Mouse (Mus musculus): Measurements from ENCODE around the gene Prdm5. TPM values are rescaled to one million over a fixed set of nuclear protein-coding genes. Genes with fewer than 3 reads are reported as not detected.

Prdm5 gene
- polyA plus RNA-seq, 1 experiment: 33.2 TPM

GRCm38 (mm10) chr6:65878300-65878699 lies 99.5 kb downstream of the Prdm5 start:
- no peaks in the 10 kb centered on the region; the same call in none of the 2 replicates for H3K36me3 ChIP-seq (ENCODE audit: control insufficient read depth, insufficient read depth, low read length, poor library complexity, severe bottlenecking)

GRCm38 (mm10) chr6:65888835-65889234 lies 110.0 kb downstream of the Prdm5 start:
- H3K4me3 ChIP-seq (ENCODE audit: low read depth, low read length): no peak overlapping the region
- H3K27me3 ChIP-seq (ENCODE audit: control insufficient read depth, insufficient read depth, low read length, poor library complexity, severe bottlenecking): no peaks in the 10 kb centered on the region
- H3K36me3 ChIP-seq (ENCODE audit: control insufficient read depth, insufficient read depth, low read length, poor library complexity, severe bottlenecking): peaks cover 3% of the 10 kb centered on the region; the same call in 1 of the 2 replicates
- no peak overlapping the region for H3K9ac ChIP-seq (ENCODE audit: low read depth, poor library complexity, severe bottlenecking)
- no peak for TF ChIP-seq EP300 (IDR thresholded peaks at IDR 0.05; ENCODE audit: insufficient read depth, low read depth, low read length)
- TF ChIP-seq CTCF (IDR thresholded peaks at IDR 0.05; ENCODE audit: low read depth, low read length): no peak
- TF ChIP-seq POLR2A (IDR thresholded peaks at IDR 0.05; ENCODE audit: insufficient read depth, low read length): no peak
- no peak overlapping the region for H3K27ac ChIP-seq (ENCODE audit: insufficient read depth, low read length)
- H3K9me3 ChIP-seq (replicated peaks; ENCODE audit: control insufficient read depth, insufficient read depth, low read length, poor library complexity, severe bottlenecking): no peaks in the 10 kb centered on the region
- peaks cover 2% of the 10 kb centered on the region for H3K4me1 ChIP-seq (ENCODE audit: control insufficient read depth, insufficient read depth, low read length)

More at GRCm38 (mm10) chr6:65878300-65878699, 99.5 kb downstream of the Prdm5 start:
- Histone ChIP-seq H3K4me1 (ENCODE audit: control insufficient read depth, insufficient read depth, low read length) (no peaks in the 10 kb centered on the region), H3K27me3 (ENCODE audit: control insufficient read depth, insufficient read depth, low read length, poor library complexity, severe bottlenecking) (no peaks in the 10 kb centered on the region), H3K4me3 (ENCODE audit: low read depth, low read length) (no peak overlapping the region), H3K27ac (ENCODE audit: insufficient read depth, low read length) (no peak overlapping the region), H3K9ac (ENCODE audit: low read depth, poor library complexity, severe bottlenecking) (no peak overlapping the region), H3K9me3 (replicated peaks; ENCODE audit: control insufficient read depth, insufficient read depth, low read length, poor library complexity, severe bottlenecking) (no peaks in the 10 kb centered on the region)
- no peak for TF ChIP-seq POLR2A (IDR thresholded peaks at IDR 0.05; ENCODE audit: insufficient read depth, low read length)
- no peak for TF ChIP-seq CTCF (IDR thresholded peaks at IDR 0.05; ENCODE audit: low read depth, low read length)
- no peak for TF ChIP-seq EP300 (IDR thresholded peaks at IDR 0.05; ENCODE audit: insufficient read depth, low read depth, low read length)

- H3K4me3 ChIP-seq (ENCODE audit: low read depth, low read length): no peak overlapping the region
- H3K27ac ChIP-seq (ENCODE audit: insufficient read depth, low read length): no peak overlapping the region
- no peaks in the 10 kb centered on the region for H3K27me3 ChIP-seq (ENCODE audit: control insufficient read depth, insufficient read depth, low read length, poor library complexity, severe bottlenecking)
- no peak for TF ChIP-seq POLR2A (IDR thresholded peaks at IDR 0.05; ENCODE audit: insufficient read depth, low read length)
- TF ChIP-seq CTCF (IDR thresholded peaks at IDR 0.05; ENCODE audit: low read depth, low read length): no peak
- TF ChIP-seq EP300 (IDR thresholded peaks at IDR 0.05; ENCODE audit: insufficient read depth, low read depth, low read length): no peak
- H3K4me1 ChIP-seq (ENCODE audit: control insufficient read depth, insufficient read depth, low read length): peaks cover 2% of the 10 kb centered on the region
- H3K9ac ChIP-seq (ENCODE audit: low read depth, poor library complexity, severe bottlenecking): no peak overlapping the region
- H3K9me3 ChIP-seq (replicated peaks; ENCODE audit: control insufficient read depth, insufficient read depth, low read length, poor library complexity, severe bottlenecking): no peaks in the 10 kb centered on the region
- H3K36me3 ChIP-seq (ENCODE audit: control insufficient read depth, insufficient read depth, low read length, poor library complexity, severe bottlenecking): peaks cover 3% of the 10 kb centered on the region; the same call in 1 of the 2 replicates
Observed at GRCm38 (mm10) chr6:65892045-65892660, 113.4 kb downstream of the Prdm5 start.

GRCm38 (mm10) chr6:65906657-65907182 lies 127.9 kb downstream of the Prdm5 start:
- no peaks in the 10 kb centered on the region for H3K27me3 ChIP-seq (ENCODE audit: control insufficient read depth, insufficient read depth, low read length, poor library complexity, severe bottlenecking)
- no peaks in the 10 kb centered on the region for H3K9me3 ChIP-seq (replicated peaks; ENCODE audit: control insufficient read depth, insufficient read depth, low read length, poor library complexity, severe bottlenecking)
- H3K27ac ChIP-seq (ENCODE audit: insufficient read depth, low read length): no peak overlapping the region
- TF ChIP-seq POLR2A (IDR thresholded peaks at IDR 0.05; ENCODE audit: insufficient read depth, low read length): no peak
- no peak for TF ChIP-seq EP300 (IDR thresholded peaks at IDR 0.05; ENCODE audit: insufficient read depth, low read depth, low read length)
- no peak for TF ChIP-seq CTCF (IDR thresholded peaks at IDR 0.05; ENCODE audit: low read depth, low read length)
- no peak overlapping the region for H3K4me3 ChIP-seq (ENCODE audit: low read depth, low read length)
- peaks cover 4% of the 10 kb centered on the region for H3K36me3 ChIP-seq (ENCODE audit: control insufficient read depth, insufficient read depth, low read length, poor library complexity, severe bottlenecking)
- H3K4me1 ChIP-seq (ENCODE audit: control insufficient read depth, insufficient read depth, low read length): no peaks in the 10 kb centered on the region
- no peak overlapping the region for H3K9ac ChIP-seq (ENCODE audit: low read depth, poor library complexity, severe bottlenecking)

DNA sequence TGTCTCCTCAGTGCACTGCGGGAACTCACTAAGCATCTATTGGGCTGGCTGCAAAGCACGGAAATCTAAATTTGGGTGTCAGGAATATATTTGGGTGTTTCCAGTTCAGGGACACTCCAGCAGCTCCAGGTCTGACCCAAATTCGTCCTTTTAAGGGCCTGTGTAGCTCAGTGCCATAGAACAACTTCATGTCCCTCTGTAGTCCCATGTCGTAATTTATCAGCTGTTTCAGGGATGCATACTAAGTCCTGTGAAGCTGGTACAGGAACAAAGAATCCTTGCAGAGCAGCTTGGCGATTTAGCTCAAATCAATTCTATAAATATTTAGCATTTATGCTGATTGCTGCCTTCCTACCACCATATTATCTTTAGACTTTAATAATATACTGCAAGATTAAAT lies 136.6 kb downstream of the Prdm5 start:
- Histone ChIP-seq H3K4me1 (ENCODE audit: control insufficient read depth, insufficient read depth, low read length) (no peaks in the 10 kb centered on the region), H3K27me3 (ENCODE audit: control insufficient read depth, insufficient read depth, low read length, poor library complexity, severe bottlenecking) (no peaks in the 10 kb centered on the region), H3K27ac (ENCODE audit: insufficient read depth, low read length) (no peak overlapping the region), H3K9ac (ENCODE audit: low read depth, poor library complexity, severe bottlenecking) (no peak overlapping the region), H3K4me3 (ENCODE audit: low read depth, low read length) (no peak overlapping the region), H3K36me3 (ENCODE audit: control insufficient read depth, insufficient read depth, low read length, poor library complexity, severe bottlenecking) (no peaks in the 10 kb centered on the region), H3K9me3 (replicated peaks; ENCODE audit: control insufficient read depth, insufficient read depth, low read length, poor library complexity, severe bottlenecking) (no peaks in the 10 kb centered on the region)
- no peak for TF ChIP-seq CTCF (IDR thresholded peaks at IDR 0.05; ENCODE audit: low read depth, low read length)
- no peak for TF ChIP-seq POLR2A (IDR thresholded peaks at IDR 0.05; ENCODE audit: insufficient read depth, low read length)
- no peak for TF ChIP-seq EP300 (IDR thresholded peaks at IDR 0.05; ENCODE audit: insufficient read depth, low read depth, low read length)

GRCm38 (mm10) chr6:65921703-65922102 lies 142.9 kb downstream of the Prdm5 start:
- Histone ChIP-seq H3K27me3 (ENCODE audit: control insufficient read depth, insufficient read depth, low read length, poor library complexity, severe bottlenecking) (no peaks in the 10 kb centered on the region), H3K9me3 (replicated peaks; ENCODE audit: control insufficient read depth, insufficient read depth, low read length, poor library complexity, severe bottlenecking) (no peaks in the 10 kb centered on the region), H3K9ac (ENCODE audit: low read depth, poor library complexity, severe bottlenecking) (no peak overlapping the region), H3K4me1 (ENCODE audit: control insufficient read depth, insufficient read depth, low read length) (no peaks in the 10 kb centered on the region), H3K36me3 (ENCODE audit: control insufficient read depth, insufficient read depth, low read length, poor library complexity, severe bottlenecking) (no peaks in the 10 kb centered on the region), H3K27ac (ENCODE audit: insufficient read depth, low read length) (no peak overlapping the region), H3K4me3 (ENCODE audit: low read depth, low read length) (no peak overlapping the region)
- TF ChIP-seq EP300 (IDR thresholded peaks at IDR 0.05; ENCODE audit: insufficient read depth, low read depth, low read length) (no peak), POLR2A (IDR thresholded peaks at IDR 0.05; ENCODE audit: insufficient read depth, low read length) (no peak), CTCF (IDR thresholded peaks at IDR 0.05; ENCODE audit: low read depth, low read length) (no peak)

Data from ES-Bruce4 (cell line).